Mouse (Mus musculus) forebrain, embryonic 16.5 days (tissue): Measurements from ENCODE around the gene Gm572. TPM values are rescaled to one million over a fixed set of nuclear protein-coding genes. Genes with fewer than 3 reads are reported as not detected.

Experiments used
- ATAC-seq: fragments of 200-750 bp; cut with Nextera tagmentation; 2 replicates; pipeline ENCODE4 v1.8.0; 2017; ENCODE audit warnings: mild to moderate bottlenecking, moderate library complexity
- H3K27ac ChIP-seq: fragments of 300-500 bp; sonication (generic); 2 replicates; pipeline ENCODE4 v1.5.1; 2014; ENCODE audit warnings: low read length, control low read depth
- H3K27me3 ChIP-seq: fragments of 300-500 bp; sonication (generic); replicated peaks from 2 replicates; pipeline ENCODE4 v1.6.1; 2014; ENCODE audit warnings: low read length; ENCODE audit not compliant: control insufficient read depth, insufficient read depth
- H3K36me3 ChIP-seq: fragments of 300-500 bp; sonication (generic); 2 replicates; pipeline ENCODE4 v1.6.1; 2014; ENCODE audit not compliant: control insufficient read depth, insufficient read depth
- H3K4me1 ChIP-seq: fragments of 300-500 bp; sonication (generic); replicated peaks from 2 replicates; pipeline ENCODE4 v1.6.1; 2014; ENCODE audit warnings: low read length; ENCODE audit not compliant: control insufficient read depth, insufficient read depth
- H3K4me2 ChIP-seq: fragments of 300-500 bp; sonication (generic); 2 replicates; pipeline ENCODE4 v1.6.1; 2014; ENCODE audit warnings: mild to moderate bottlenecking, low read length, control low read depth
- H3K4me3 ChIP-seq: fragments of 300-500 bp; sonication (generic); replicated peaks from 2 replicates; pipeline ENCODE4 v1.5.1; 2014; ENCODE audit warnings: mild to moderate bottlenecking, low read length, control low read depth
- H3K9ac ChIP-seq: fragments of 300-500 bp; sonication (generic); replicated peaks from 2 replicates; pipeline ENCODE4 v1.6.1; 2014; ENCODE audit warnings: low read depth, low read length, control low read depth
- H3K9me3 ChIP-seq: fragments of 300-500 bp; sonication (generic); 2 replicates; pipeline ENCODE4 v1.6.1; 2016; ENCODE audit warnings: low read length; ENCODE audit not compliant: control insufficient read depth
- WGBS: fragments of 180-500 bp; shearing (Covaris S2); extraction: QIAGEN DNeasy Blood & Tissue Kit; methylation state at CpG from one replicate; pipeline ENCODE4 v1.1.7; 2014; 5-methylcytosine and 5-hydroxymethylcytosine counted together
- polyA plus RNA-seq: library from polyadenylated mRNA; unstranded; fragments of >200 nt; fragmentation: Nextera tagmentation; extraction: Ambion mirVana; gene quantifications from 2 replicates; pipeline ENCODE4 v1.2.1, GENCODE M21; 2015

The Gm572 gene
- polyA plus RNA-seq, 1 experiment from 2014 or later = not detected

DNA sequence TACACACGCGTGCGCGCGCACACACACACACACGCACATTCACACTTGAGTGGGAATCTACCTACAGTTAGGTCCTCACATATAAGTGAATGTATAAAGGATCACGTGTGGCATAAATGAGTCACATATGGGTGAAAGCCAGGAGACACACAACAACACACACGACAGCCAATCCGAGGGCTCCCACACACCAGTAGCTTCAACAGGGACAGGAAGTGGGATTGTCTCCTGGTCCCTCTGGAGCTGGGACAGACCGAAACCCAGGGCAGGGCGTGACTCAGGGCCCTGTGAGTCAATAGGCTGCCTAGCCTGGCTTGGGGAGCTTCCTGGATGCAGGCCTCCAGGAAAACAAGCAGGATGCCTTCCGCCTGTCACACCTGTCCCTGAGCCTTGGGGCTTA is 71.6 kb downstream of the Gm572 start:
- no peak overlapping the region for H3K9ac ChIP-seq

DNA sequence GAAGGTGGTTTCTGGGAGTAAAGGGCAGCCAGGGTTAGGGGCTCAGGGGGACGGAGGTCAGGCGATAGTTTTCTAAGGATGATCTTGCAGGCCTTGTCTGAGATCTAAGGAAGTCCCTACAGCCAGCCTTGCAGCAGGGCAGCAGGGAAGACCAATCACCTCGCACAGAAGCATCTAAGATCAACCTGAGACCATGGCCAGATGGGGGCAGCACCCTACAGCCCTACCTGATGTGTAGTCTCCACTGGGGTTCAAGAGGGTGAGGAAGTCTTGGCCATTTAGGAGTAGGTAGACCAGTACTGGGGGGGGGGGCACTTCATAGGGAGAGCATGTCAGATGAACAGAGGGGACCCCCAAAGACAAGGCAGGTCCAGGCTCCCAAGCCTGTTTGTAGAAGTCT is 72.3 kb downstream of the Gm572 start:
- no peaks in the 10 kb centered on the region for H3K9me3 ChIP-seq
- no peak overlapping the region for H3K4me2 ChIP-seq
- peaks cover 24% of the 10 kb centered on the region for H3K4me1 ChIP-seq
- WGBS = 50% methylated on average over 3 of the region's 3 CpGs
- H3K27me3 ChIP-seq = no peaks in the 10 kb centered on the region
- H3K9ac ChIP-seq = no peak overlapping the region
- H3K36me3 ChIP-seq = no peaks in the 10 kb centered on the region
- no peak overlapping the region for H3K4me3 ChIP-seq
- no peak overlapping the region for H3K27ac ChIP-seq
- no peak for ATAC-seq

More for the DNA sequence above, 71.6 kb downstream of the Gm572 start:
- H3K27ac ChIP-seq = no peak overlapping the region
- H3K36me3 ChIP-seq = no peaks in the 10 kb centered on the region
- H3K9me3 ChIP-seq = no peaks in the 10 kb centered on the region
- peaks cover 21% of the 10 kb centered on the region for H3K4me1 ChIP-seq
- H3K4me2 ChIP-seq = no peak overlapping the region
- no peak overlapping the region for H3K4me3 ChIP-seq
- WGBS = 89% methylated on average over 12 of the region's 12 CpGs
- no peaks in the 10 kb centered on the region for H3K27me3 ChIP-seq
- ATAC-seq = no peak

Other genes with a start within 250 kb of the Gm572 start
- gene Ubiad1, start 198.5 kb upstream of the Gm572 start, polyA plus RNA-seq = 19.4 and 20.4 TPM in 2 replicates
- 23.1 and 24.2 TPM in 2 replicates for gene Mtor, start 194.7 kb upstream of the Gm572 start, polyA plus RNA-seq
- gene Angptl7, start 142.9 kb upstream of the Gm572 start, polyA plus RNA-seq = 0.29 and 0.32 TPM in 2 replicates
- gene Exosc10, start 84.9 kb upstream of the Gm572 start, polyA plus RNA-seq = 105 and 107 TPM in 2 replicates
- 187 and 190 TPM in 2 replicates for gene Srm, start 51.8 kb upstream of the Gm572 start, polyA plus RNA-seq
- gene Masp2, start 40.8 kb upstream of the Gm572 start, polyA plus RNA-seq = 0.56 and 1.0 TPM in 2 replicates
- gene Tardbp, start 16.3 kb upstream of the Gm572 start, polyA plus RNA-seq = 277 and 319 TPM in 2 replicates
- gene Casz1, start 161.1 kb downstream of the Gm572 start, polyA plus RNA-seq = 0.98 and 1.0 TPM in 2 replicates